Mouse (Mus musculus): ENCODE data around the gene Casd1.

The Casd1 gene

DNA sequence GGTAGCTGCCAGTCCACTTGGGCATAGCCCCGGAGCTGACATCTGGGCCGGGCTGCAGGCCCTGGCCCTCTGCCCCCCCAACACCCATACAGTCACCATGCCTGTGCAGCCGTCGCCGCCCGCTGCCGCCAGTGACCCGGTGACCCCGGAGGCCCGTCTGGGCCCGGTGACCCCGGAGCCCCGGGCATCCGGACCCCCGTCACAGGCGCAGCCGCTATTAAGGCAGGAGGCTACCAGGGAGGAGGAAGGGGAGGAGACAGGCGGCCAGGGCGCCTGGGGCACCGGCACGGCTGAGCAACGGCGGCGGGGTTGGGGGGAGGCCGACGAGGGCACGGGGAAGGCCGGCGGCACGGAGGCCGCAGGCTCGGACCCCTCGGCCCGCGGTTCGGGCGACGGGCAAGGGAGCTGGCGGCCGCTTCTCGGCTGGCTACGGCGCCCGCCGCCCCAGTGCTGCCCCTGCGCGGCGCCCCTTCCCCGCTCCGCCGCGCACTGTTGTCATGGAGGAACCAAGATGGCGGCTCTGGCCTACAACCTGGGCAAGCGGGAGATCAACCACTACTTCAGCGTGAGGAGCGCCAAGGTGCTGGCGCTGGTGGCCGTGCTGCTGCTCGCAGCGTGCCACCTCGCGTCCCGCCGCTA lies at the start of gene Casd1:
Casd1 (plus strand) TSS at position 182 of the 639 bp plus-strand sequence.
- DNase-seq: peak; percentile 56

DNA sequence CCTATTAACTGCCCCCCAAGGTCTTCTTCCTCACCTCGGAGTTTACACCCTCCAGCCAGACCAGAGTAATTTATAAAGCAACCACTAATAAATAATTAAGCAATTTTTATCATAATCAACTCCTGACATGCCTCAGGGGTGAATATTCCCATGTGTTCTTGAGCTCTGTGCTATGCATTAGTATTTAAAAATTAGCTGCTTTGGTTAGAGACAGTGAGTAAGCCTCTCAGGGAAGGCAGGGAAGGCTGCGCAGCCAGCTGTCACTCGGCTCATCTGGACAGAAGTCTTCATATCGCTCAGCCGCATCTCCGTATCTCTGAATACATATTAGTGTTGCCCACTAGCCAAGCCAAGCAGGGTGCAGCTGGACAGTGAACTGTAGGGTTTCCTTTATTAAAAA lies 45.3 kb upstream of the Casd1 start:
- DNase-seq: no peak

DNA sequence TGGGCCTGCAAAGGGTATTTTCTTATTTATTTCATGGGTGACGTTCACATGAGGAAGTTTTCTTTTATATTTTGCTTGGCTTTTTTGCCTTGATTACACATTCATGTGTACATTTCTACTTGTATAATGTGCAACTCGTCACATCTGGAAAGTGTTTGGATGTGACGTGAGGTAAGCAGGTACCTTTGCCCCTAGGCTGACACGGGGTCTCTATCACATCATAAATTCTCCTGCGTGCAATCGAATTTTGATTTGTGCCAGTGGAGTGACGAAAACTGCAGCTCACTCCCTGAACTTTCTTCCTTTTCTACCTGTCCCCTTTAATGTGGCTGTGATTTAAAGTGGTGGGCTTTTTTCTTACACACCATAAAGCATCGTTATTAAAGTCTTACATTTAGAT lies 43.6 kb upstream of the Casd1 start:
- no peak for DNase-seq

DNA sequence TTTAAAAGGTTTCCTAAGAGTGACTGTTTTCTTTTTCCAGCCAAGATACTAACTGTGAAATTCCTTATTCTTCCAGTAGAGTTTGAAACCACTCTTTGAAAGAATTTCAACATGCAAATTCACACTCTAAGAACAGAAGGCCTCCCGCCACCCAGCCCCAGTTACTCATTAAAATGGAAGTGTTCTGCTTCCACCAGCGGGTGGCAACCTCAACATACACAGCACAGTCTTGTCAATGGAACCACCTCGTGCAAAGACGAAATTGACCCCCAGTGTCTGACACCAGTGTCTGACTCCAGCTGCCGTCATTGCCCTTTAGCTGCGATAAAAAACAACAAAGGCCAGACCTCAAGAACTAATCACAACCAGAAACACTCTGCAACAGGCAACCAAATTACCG lies 43.0 kb upstream of the Casd1 start:
- DNase-seq: peak; percentile 37

DNA sequence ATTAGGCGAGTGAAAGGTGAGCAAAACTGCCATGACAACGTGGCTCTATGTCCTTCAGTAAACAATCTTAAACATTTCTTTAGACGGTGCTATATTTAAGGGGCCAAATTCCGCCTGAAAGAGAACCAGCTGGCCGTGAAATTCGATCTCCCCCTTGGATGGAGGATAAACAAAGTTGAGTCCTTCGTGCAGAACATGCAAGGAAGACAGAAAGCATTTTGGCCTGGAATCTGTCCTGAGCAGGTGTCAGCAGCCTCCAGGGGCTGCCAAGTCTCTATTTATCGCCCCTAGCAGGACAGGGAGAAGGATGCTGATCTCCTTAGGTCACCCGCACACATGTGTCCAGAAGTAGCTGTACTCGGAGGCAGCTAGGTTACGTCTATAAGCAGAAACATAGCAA lies 39.5 kb upstream of the Casd1 start:
- DNase-seq: no peak

DNA sequence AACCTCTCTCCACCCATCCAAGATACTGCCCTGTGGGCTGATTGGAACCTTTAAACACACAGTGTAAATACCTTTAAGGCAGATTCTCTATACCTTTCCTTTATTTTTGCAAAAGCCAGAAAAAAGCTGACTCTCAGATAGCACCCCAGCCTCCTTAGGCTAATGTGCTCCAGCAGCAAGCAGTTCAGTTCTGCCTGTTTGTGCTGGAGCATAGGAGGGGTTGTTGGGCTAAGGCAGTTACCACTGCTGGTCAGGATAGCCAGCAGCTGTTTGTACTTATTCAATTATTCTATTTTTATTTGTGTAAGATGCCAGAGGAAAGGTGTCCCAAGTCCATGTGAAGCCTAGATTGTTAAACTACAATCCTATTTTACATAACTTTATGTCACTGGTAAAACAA lies 39.0 kb upstream of the Casd1 start:
- DNase-seq: no peak

DNA sequence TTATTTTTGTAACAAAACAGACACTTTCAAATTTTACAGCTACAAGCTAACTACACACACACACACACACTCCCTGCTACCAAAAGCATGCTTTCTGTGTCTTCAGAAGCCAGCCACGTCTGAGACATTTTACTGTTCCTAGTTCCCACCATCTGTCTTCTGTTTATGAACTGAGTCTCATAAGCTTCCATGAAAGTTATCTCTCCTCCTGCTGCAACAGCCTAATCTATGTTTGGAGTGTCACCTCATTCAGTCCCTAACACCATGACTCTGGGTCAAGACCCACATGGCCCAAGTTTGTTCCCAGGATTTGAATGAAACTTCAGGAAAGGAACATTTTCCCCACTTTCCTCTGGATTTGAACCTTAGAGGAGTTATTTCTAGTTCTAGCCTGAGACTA lies 38.2 kb upstream of the Casd1 start:
- DNase-seq: no peak

DNA sequence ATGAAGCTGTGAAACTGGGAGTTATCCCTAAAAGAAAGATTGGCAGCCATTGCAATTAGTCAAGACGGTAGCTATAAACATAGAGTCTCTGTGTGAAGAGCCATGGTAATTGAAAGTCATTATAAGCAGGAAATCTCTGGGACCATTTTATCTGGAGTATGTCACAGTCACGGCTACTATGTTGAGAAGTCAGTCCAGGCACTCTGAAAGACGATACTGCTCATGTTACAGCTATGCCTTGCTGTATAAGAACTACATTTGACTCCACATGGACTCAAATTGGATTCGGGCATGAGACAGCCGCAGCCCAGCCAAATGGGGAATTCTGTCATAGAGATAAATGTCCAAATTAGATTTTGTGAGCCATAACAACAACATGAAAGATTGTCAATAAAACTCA lies 37.2 kb upstream of the Casd1 start:
- no peak for DNase-seq

DNA sequence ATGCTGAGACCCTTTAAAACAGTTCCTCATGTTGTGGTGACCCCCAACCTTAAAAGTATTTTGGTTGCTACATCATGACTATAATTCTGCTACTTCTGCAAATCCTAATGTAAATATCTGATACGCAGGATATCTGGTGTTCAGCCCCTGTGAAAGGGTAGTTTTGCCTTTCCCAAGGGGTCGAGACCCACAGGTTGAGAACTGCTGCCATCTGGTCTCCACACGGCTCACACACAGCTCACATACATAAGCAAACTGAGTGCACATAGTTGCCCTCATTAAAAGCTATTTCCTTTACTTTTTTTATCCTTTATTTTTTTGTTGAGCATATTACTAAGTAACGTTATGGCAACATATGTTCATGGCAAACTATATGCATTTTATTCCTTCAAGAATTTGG lies 30.2 kb upstream of the Casd1 start:
- DNase-seq: no peak

DNA sequence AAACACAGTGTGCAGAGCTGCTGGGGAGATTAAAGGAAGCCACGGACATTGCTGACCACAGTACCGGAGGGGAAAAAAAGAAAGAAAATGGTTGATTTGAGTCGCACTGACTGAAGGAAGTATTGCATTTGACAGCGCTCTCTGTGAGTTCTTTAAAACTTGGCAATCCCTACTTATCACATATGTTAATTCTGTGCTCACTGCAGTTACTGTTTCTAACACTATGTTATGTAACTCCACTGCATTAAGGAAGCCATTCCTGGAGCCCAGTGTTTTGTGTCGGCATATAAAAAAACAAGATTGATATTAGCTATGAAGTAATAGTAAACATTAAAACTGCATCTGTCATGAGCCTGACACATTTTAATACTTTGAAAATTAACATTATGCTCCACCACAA lies 22.9 kb upstream of the Casd1 start:
- DNase-seq: no peak

DNA sequence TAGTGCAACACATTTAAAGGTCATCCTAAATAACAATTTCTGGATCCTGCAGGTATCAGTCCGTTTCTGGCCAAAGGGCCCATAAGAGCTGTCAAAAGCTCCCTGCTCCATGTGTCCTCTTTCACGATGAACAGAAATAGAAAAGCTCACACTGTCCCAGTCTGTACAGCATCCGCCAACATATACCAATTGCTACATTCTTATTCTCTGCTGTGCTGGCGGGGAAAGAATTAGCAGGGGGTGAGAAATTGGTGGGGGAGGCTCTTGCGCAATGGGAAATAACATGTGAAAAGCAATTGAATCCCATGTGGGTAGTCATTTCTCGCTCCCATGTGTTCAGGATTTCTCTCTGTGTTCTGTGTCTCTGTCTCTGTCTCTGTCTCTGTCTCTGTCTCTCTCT lies 22.3 kb upstream of the Casd1 start:
- no peak for DNase-seq

DNA sequence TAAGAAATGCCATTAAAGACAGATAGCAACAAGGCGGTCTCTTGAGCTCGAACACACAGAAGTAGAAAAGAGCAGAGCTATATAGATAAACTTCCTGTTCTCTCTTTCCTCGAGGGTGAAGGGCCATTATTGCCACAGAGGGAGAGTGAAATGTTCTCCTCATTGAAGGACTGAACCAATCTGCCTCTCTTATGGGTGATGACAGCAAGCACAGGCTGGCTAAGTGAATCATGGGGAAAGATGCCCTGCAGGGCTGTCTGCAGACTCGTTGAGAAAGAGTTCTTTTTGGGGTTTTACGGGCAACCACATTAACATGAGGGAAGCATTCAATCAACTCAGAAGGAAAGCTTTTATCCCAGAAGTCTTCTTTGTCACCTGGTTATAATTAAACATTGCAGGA lies 21.0 kb upstream of the Casd1 start:
- no peak for DNase-seq

DNA sequence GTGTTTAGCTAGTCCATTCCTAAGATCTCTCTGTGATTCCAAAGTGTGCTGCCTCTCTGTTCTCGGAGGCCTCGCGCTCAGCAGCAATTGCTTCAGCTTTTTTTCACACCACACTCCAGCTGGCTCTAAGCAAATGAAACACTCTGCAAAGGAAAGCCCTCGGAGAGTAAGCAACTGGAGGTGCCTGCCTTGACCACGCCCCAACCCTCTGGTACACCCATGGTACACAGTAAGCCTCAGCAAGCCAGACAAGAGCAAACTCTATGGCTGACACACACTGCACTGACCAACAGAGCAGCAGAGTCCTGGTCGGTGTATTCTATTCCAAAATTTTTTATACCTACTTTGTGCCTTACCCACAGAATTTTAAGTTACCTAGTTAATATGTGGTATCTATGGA lies 17.2 kb upstream of the Casd1 start:
- DNase-seq: no peak

DNA sequence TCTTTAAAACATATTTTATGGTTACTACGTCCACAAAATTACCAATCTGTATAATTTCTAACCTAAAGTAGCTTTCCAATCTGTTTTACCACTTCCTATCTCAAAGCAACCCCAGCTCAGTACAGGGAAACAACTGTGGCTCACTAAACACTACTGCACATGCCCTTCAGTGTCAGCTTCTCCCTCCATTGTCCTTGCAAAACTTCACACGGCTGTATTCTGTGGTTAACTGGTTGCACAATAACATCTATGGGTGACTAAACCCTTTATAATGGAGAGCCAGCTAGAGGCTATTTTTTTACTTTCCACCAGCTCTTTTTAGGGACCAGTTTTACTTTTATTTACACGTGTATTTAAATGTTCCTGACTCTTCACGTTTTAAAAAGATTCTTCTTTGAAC lies 12.7 kb upstream of the Casd1 start:
- no peak for DNase-seq

DNA sequence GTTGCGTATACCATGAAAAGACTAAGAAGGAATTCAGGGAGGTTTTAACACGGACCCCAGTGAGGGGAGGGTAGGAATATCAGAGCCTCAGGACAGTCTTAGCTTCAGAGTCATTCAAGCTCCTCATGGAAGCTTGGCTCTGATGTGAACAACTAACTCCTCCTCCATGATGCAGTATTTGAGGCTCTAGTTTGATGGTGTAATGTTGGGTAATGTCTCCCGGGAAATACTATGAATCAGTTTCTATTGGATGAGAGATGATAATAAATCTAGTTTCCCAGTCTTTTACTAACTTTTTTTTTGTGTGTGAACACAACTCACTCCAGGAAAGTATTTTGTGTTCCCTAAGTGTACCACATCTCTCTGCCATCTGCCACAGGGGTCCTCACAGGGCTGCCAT lies 11.9 kb upstream of the Casd1 start:
- no peak for DNase-seq

DNA sequence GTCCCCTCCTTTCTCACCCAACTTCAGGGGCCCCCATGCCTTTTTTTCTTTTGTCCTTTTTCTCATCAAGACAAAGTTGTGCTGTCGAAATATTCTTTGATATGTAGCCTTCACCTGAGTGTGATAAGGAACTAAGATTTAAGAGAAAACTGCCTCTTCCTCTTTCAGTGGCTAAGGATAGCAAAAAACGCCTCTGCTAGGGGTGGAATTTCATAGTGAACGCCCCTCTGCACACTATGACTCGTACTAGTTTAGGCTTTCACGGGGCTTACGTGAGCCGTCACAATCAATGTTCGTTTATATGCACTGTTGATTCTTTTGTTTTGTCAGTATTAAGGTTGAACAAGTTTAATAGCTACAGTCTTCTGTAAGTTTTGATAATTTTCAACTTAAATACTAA lies 10.6 kb upstream of the Casd1 start:
- DNase-seq: no peak

DNA sequence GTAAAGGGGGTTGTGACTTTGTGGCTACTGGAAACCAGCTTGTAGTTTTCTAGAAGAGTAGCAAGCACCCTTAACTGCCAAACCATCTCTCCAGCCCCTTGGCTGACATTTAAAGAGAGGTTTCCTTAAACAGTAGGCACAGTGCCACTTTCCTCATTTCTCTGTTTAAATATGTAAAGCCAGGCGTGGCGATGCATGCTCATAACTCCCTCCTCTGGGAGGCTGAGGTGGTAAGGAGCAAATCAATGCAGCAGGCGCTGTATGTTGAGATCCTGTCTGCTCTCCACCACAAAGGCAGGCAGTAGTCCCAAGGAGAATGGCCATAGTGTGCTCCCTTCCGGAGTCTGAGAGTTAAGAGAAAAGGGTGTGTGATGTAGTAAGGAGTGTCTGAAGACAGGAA lies 2.9 kb upstream of the Casd1 start:
- DNase-seq: no peak

DNA sequence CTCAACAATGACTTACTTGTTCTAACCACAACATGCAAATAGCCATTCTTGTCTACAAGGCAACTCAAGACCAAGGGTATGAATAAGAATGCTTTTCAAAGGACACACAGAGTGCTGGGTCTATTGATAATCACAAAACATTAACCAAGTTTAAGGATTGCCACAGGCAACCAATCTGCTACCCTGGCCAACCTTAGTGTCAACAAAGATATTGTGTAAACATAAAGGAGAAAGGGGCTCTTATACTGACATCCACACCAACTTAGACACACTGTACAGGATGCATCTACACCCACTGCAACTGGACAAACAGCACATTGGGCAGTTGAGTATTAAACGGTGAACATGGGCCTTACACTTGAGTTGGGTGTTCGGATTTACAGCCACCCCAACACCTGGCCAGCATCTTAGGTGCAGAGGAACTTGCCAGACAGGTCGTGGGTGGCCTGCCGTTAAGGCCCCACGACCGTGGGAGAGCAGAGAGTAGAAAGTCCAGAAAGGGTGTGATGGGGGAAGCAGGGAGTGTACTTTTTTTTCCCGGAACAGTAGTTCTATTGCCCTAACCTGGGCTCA lies 468 bp upstream of the Casd1 start:
- DNase-seq: peak; percentile 3

DNA sequence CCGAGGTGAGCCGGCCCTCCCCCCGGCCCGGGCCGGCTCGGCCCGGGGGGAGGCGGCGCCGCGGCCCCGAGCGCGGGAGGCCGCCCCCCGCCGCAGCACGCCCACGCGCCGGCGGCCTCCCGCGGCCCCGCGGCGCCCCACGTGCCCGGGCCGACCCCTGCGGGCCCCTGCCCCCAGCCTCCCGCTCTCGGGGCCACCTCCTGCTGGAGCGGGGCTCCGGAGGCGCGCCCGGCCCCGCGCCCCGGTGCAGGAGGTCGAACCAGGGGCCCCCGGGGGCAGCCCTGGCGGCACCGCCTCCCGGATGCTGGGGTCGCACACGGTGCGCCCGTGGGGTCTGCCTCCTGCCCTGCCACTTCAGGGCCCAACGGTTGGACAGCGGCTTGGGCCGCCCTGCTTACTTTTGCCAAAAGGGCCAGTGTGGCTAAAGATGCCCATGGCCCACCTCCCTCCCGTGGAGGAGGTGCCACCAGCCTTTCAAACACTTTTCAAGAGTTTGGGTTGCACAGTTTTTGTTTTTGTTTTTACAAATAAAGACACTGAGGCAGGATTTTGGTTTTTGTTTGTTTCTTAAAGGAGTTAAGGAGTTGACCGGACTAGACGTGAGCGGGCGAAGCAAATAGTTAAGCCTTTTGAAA lies 775 bp downstream of the Casd1 start:
- DNase-seq: peak; percentile 24

DNA sequence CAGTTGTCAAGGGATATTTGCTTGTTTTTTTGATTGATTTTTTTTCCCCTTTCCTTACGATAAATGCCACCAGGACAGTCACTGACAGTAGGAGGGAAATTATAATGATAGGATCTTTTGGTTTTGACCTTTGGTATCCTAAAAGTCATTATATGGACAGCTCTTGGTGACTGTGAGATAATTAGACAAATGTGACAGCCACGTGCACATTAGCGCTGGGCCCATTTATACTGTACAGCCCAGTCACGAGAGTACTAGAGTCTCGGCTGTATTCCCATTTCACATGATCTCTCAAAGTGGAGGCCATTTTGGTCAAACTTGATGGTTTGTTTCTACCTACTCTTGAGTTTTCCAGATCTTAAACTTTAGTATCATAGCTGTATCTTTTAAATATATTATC lies 1.4 kb downstream of the Casd1 start:
- no peak for DNase-seq

DNA sequence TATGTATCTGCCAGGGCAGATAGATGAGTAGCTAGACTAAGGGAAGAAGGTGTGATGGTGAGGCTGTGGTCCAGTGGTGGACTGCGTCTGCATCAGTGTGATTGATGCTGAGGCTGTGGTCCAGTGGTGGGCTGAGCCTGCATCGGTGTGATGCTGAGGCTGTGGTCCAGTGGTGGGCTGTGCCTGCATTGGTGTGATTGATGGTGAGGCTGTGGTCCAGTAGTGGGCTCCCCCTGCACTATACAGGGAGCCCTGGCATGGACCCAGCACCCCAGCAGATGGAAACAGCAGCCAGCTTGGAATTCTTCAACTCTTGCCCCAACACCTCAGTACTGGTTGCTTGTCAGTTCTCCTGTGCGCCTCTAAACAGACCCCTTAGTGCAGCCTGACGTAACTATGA lies 5.8 kb downstream of the Casd1 start:
- no peak for DNase-seq

DNA sequence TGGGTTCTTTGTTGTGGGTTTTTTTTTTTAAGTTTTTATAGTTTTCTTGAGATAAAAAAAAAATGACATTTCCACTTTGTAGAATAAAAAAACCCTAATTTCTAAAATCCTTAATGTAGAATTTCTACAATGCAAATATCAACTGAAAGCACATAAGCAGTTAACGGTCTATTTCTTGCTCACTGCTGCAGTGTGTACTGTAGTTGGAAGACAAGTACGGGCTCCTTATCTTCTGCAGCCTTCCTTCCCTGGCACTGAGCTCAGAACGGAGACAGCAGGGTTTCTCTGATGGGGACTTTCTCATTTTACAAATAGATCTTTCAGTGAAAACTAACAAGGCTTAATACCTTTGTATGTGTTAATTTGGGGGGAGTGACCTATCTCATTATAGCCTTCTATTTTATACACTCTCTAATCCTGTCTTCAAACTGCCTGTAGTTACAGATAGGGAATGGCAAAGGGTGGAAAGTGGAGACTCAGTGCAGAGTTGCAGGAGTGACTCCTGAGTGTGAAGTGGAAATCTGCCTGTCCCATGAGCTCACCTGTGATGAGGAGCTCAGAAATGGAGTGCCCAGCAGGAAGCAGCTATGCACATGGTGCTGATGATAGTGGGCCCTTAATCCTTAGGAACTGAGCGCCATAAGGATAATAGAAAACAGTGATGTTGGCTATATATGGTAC lies 9.7 kb downstream of the Casd1 start:
- no peak for DNase-seq

DNA sequence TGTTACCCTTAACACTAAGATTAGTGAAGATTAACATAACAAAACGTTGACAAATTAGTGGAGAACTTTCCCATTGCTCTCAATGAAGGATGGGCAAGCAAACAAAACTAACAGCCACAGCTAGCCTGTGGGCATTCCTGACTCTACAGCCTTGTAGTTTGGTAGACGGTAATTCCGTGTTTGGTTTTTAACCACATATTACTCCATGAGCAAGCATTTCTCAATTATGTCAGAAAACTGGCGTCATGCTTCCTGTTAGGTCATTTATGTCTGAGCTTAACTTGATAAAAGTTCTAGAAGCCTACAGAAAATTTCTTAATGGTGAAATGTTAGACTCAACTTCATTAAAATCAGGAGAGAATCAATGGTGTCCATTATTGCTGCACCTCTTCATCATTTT lies 11.2 kb downstream of the Casd1 start:
- DNase-seq: no peak

DNA sequence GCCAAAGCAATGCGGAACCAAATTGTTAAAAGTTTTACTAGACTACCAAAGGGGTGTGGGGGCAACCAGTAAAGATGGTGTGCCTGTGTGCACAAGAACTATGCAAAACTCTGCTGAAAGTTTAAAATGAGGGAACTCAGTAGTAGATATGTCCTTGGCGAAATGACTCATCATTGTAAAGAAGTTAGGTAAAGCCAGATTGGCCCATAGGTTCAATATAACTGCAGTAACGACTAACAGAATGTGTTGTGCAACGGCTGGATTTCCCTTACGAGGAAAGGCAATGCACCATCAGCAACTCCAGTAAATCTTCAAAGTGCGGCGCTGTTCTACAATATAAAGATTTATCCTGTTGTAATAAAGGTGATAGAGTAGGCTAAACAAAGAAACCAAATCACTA lies 11.8 kb downstream of the Casd1 start:
- DNase-seq: no peak
